Mouse (Mus musculus) layer of hippocampus, postnatal 36 days (tissue): Measurements from ENCODE around the gene St6galnac5. TPM values are rescaled to one million over a fixed set of nuclear protein-coding genes. Genes with fewer than 3 reads are reported as not detected.

Experiments used
- DNase-seq, 2 experiments: peaks; one replicate each; pipeline ENCODE4 v3.0.0; 2022
- total RNA-seq, 2 experiments: library from RNA; stranded (reverse); gene quantifications; 2 replicates each; pipeline ENCODE4 v1.2.3; 2021

Gene St6galnac5
- total RNA-seq, 2 experiments from 2014 or later = 129 to 131 TPM

- no peak for DNase-seq
Measured at GRCm38 (mm10) chr3:152950299-152950698, 31.7 kb downstream of the St6galnac5 start.

- no peak for DNase-seq
Measured at GRCm38 (mm10) chr3:152949233-152949777, 32.7 kb downstream of the St6galnac5 start.

GRCm38 (mm10) chr3:152948556-152948955 is 33.5 kb downstream of the St6galnac5 start:
- DNase-seq = no peak

- DNase-seq = no peak
Measured at GRCm38 (mm10) chr3:152947031-152947640, 34.9 kb downstream of the St6galnac5 start.

DNA sequence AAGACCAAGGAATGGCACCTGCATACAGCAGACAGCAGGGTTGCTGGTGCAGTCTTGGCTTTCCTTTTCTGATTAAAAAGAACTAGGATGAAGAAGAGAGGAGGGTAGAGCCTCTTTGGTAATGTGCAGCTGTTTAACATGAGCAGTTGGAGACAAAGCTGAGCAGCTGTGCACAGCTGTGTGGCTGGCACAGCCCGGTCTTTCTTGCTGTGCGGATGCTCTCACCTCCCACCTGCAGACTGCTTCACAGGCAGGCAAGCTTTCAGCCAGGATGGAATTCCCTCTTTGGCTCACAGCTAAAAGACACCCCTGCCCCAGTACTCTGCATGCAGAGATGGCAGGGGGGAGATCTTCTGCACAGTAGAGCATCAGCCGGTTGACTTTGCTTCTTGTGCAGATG is 37.3 kb downstream of the St6galnac5 start:
- DNase-seq = no peak

DNA sequence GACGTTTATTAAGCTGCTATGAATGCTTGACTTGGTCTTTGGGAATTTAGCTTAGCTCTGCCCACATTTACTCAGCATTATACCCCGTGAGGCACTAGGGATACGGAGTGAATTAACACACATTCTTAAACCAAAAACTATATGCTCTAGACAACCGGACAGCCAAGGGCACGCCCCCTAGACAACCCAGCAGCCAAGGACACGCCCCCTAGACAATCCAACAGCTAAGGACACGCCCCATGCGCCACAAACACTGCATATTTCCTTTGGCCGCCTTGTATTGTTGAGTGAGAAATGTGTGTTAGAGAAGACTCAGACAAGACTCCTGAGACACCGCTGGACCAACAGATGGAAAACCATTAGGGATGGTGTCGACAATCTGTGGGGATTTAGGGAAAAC is 39.1 kb downstream of the St6galnac5 start:
- DNase-seq = no peak

DNA sequence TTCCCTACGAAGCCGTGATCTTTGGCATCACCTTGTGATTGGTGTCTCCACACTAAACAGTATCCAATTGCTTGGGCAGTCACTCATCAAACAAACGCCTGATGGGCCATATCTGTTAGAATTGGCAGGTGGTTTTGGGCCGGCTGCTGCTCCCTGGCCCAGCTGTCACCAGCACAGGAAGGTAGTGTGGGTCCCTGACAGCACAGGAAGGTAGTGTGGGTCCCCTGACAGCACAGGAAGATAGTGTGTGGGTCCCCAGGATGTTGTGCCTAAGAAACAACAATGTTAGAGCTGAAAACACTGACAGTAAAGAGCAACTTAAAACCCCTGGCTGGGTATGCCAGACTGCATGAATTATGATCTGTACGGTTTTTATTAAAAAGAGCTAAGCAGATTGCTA is 40.4 kb downstream of the St6galnac5 start:
- DNase-seq = no peak

DNA sequence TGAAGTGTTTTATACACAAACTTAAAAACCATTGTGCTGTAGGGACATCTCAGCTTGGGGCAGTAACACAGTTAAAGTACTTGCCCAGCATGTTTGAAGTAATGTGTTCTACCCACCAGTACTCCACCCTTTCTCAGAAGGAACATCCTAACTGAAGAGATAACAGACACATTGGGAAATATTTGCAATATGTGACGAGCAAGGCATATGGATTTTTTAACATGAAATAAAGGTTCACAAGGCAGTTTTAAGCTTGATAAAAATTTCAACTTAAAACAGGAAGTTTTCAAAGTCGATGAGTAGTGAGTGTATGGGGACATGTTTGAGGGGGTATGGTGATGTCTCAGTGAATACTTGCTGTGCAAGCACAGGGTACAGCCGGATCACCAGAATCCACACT is 45.7 kb downstream of the St6galnac5 start:
- no peak for DNase-seq

DNA sequence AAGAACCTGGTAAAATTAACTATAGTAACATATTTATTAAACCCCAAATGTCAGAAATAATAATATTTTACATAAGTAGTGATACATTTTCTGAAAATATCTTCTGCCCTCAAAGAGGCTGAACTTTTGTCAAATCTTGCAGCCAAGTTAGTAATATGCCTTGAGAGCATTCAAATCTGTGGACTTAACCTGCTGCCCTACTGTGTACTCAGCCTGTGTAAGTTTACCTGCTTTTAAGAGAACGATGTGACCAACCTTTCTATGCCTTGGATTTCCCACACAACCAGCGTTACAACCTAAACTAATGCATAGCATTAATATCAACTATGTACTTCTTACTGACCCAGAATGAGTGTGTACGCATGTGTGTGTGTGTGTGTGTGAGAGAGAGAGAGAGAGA is 48.3 kb downstream of the St6galnac5 start:
- DNase-seq = no peak

DNA sequence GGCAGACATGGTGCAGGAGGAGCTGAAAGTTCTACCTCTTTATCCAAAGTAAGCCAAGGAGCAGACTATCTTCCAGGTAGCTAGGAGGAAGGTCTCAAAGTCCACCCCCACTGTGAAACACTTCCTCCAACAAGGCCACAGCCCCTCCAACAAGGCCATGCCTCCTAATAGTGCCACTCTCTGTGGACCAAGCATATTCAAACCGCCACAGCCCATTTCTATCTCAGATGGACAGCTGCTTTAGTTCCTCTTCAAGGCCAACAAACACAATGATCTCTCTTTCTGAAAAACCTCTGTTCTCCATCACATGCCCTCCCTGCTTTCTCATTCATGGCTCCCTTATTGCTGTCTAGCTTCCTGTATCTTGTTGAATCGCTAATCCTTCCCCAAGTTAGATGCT is 49.5 kb downstream of the St6galnac5 start:
- no peak for DNase-seq

DNA sequence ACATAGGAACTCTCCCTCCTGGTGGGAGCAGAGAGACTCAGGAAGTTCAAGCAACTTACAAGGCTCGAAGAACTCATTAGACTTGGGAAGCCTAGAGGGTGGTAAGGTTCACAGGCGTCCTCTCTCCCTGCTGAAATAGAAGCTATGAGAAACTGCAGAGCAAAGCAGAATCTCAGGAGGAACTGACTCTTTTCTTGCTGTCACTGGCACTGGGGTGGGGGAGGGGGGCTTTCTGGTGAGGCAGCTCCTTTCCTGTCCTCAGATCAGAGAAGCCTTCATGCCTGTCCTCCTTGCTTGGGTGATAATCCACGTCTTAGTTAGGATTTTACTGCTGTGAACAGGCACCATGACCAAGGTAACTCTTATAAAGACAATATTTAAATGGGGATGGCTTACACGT is 50.0 kb downstream of the St6galnac5 start:
- no peak for DNase-seq

DNA sequence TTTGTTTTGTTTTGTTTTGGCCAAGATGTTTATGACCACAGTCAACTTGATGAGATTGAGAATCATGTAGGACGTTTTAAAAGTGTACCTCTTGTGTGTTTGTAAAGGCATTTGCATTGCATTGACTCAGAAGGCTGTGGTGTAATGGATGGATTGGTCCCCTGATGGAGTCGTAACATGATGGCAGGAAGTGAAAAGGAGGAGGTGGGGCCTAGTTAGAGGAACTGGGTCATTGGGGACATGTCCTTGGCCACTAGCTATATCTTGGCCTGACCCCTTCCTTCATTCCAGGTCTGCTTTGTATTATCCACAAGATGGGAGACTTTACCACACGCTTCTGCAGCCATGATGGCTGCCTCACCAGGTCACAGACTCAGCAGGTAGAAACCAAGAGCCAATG is 50.7 kb downstream of the St6galnac5 start:
- DNase-seq = no peak

DNA sequence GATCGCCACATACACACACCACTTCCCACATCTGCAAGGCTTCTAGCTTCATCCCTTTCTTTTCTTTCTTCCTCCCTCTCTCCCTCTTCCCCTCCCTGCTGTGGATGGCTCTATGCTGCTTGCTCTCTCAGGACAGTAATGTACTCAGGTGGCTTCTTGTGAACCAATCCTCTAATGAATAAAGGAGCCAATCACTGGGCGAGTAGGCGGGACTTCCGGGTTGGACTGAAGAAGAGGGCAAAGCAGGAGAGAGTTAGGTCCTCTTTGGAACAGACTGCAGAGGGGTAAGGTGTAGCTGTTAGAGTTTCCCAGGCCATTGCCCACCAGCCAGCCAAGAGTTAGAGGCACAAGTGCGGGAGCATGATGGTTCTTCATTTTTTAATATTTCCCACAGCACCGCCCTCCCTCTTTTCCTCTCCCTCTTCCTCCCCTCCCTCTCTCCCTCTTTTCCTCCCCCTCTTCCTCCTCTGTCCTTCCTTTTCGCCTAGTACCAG is 52.2 kb downstream of the St6galnac5 start:
- DNase-seq = no peak

- DNase-seq = no peak
Measured at GRCm38 (mm10) chr3:152929256-152929787, 52.7 kb downstream of the St6galnac5 start.

GRCm38 (mm10) chr3:152928287-152928975 is 53.6 kb downstream of the St6galnac5 start:
- DNase-seq = no peak

- no peak for DNase-seq
Measured at GRCm38 (mm10) chr3:152926166-152926565, 55.9 kb downstream of the St6galnac5 start.

DNA sequence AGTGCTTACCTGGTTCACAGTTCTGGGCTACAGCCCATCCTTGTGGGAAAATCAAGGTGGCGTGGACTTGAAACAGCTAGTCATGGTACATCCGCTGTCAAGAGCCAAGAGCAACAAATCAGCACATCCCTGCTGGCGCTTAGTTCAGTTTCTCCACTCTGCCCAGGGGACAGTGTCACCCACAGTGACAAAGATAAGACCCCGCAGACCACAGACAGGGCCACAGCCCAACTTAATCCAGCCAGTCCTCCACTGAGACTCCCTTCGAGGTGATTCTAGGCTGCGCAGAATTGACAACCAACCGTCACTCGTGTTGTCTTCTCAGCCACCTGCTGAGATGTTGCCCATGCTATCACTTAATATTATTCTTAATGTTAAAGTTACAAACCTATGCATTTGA is 56.7 kb downstream of the St6galnac5 start:
- DNase-seq = no peak

- DNase-seq = no peak
Measured at GRCm38 (mm10) chr3:152923530-152923929, 58.5 kb downstream of the St6galnac5 start.

DNA sequence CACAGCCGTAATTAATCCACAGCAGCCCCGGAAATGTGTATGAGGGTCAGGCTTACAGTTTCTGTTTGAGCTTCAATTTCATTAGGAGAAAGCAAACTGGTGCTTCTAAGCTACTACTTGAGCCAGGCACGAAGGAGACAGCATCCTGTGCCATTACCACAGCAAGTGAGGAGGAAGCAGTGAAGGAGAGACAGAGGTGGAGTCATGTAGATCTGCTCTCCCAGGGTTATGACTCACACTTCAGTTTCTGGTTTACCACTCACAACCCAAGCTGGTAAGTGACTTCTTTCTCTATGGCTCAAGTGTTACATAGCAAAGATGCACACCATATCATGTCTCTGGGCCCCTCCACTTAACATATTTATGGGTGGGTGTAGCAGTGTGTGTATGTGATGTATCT is 61.7 kb downstream of the St6galnac5 start:
- DNase-seq = no peak

DNA sequence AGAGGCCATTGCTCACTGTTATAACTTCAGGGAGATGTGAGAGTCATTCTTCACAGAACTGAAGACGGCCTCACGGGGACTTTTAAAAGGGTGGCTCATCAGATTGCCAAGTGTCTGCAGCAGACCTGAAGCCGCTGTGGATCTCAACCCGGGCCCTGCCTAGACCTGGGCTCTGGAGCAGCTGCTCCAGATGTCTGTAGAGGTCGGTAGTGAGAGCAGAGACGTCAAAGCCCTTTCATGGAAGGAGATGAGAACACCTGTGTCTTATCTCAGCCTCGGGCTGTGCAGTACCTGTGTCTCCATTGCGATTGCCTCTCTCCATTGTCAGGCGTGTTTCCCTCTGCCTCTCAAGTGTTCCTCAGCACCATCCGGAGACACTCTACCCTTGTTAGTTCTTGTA is 62.9 kb downstream of the St6galnac5 start:
- DNase-seq = no peak

GRCm38 (mm10) chr3:152917579-152917978 is 64.5 kb downstream of the St6galnac5 start:
- DNase-seq = no peak

- DNase-seq = no peak
Measured at GRCm38 (mm10) chr3:152914376-152914775, 67.7 kb downstream of the St6galnac5 start.

GRCm38 (mm10) chr3:152913625-152914024 is 68.4 kb downstream of the St6galnac5 start:
- DNase-seq = no peak

- DNase-seq = no peak
Measured at GRCm38 (mm10) chr3:152913150-152913549, 68.9 kb downstream of the St6galnac5 start.
